Mouse (Mus musculus): ENCODE results near the gene Olfr320.
"Not testable (repeated sequence)": the region's sequence is repeated elsewhere in the genome, so short reads cannot be mapped to it uniquely, and the experiment has no call there.

Olfr320 gene

GRCm38 (mm10) chr11:58655151-58655550, 25.7 kb upstream of the Olfr320 start:
- H3K4me1 ChIP-seq (replicated peaks; ENCODE audit: low read depth, low read length): peaks cover 3% of the 10 kb centered on the region; the same call in 1 of the 2 replicates
- 0 out of 2 replicates have a peak, but pooled peaks cover 2% of the 10 kb centered on the region for H3K27me3 ChIP-seq (ENCODE audit: insufficient read depth, low read length)
- no peaks in the 10 kb centered on the region for H3K36me3 ChIP-seq (ENCODE audit: insufficient read depth, low read length)
- H3K9me3 ChIP-seq (ENCODE audit: low read length): no peaks in the 10 kb centered on the region
- H3K4me3 ChIP-seq (replicated peaks; ENCODE audit: low read length): no peak overlapping the region
- TF ChIP-seq POU5F1 (IDR thresholded peaks at IDR 0.05; ENCODE audit: borderline replicate concordance, low read length) (no peak), CTCF (conservative IDR thresholded peaks at IDR 0.05; ENCODE audit: low read length) (no peak), NANOG (IDR thresholded peaks at IDR 0.05; ENCODE audit: borderline replicate concordance, low read length) (no peak)

- no peaks in the 10 kb centered on the region for H3K4me1 ChIP-seq (replicated peaks; ENCODE audit: low read depth, low read length)
Measured at GRCm38 (mm10) chr11:58658596-58658995, 22.3 kb upstream of the Olfr320 start, which contains the start of gene Olfr322. Gene Olfr322 (plus strand): TSS chr11:58658782.

GRCm38 (mm10) chr11:58669252-58669651, 11.6 kb upstream of the Olfr320 start:
- no peak; the same call in 1 of the 2 replicates for TF ChIP-seq CTCF (conservative IDR thresholded peaks at IDR 0.05; ENCODE audit: low read length)
- no peak for TF ChIP-seq POU5F1 (IDR thresholded peaks at IDR 0.05; ENCODE audit: borderline replicate concordance, low read length)
- TF ChIP-seq NANOG (IDR thresholded peaks at IDR 0.05; ENCODE audit: borderline replicate concordance, low read length): no peak
- H3K36me3 ChIP-seq (ENCODE audit: insufficient read depth, low read length): no peaks in the 10 kb centered on the region
- H3K4me3 ChIP-seq (replicated peaks; ENCODE audit: low read length): no peak overlapping the region
- no peaks in the 10 kb centered on the region; the same call in 1 of the 2 replicates for H3K4me1 ChIP-seq (replicated peaks; ENCODE audit: low read depth, low read length)
- H3K9me3 ChIP-seq (ENCODE audit: low read length): no peaks in the 10 kb centered on the region
- no peaks in the 10 kb centered on the region for H3K27me3 ChIP-seq (ENCODE audit: insufficient read depth, low read length)

More at GRCm38 (mm10) chr11:58658596-58658995, 22.3 kb upstream of the Olfr320 start, which contains the start of gene Olfr322:
- TF ChIP-seq POU5F1 (IDR thresholded peaks at IDR 0.05; ENCODE audit: borderline replicate concordance, low read length): no peak
- no peak for TF ChIP-seq NANOG (IDR thresholded peaks at IDR 0.05; ENCODE audit: borderline replicate concordance, low read length)
- no peak for TF ChIP-seq CTCF (conservative IDR thresholded peaks at IDR 0.05; ENCODE audit: low read length)
- Histone ChIP-seq H3K4me3 (replicated peaks; ENCODE audit: low read length) (no peak within 1 kb of the TSS), H3K9me3 (ENCODE audit: low read length) (no peaks in the 10 kb centered on the region), H3K27me3 (ENCODE audit: insufficient read depth, low read length) (no peaks in the 10 kb centered on the region), H3K36me3 (ENCODE audit: insufficient read depth, low read length) (no peaks in the 10 kb centered on the region)

GRCm38 (mm10) chr11:58671825-58672224, 9.1 kb upstream of the Olfr320 start:
- no peaks in the 10 kb centered on the region for H3K27me3 ChIP-seq (ENCODE audit: insufficient read depth, low read length)
- no peaks in the 10 kb centered on the region; the same call in 1 of the 2 replicates for H3K4me1 ChIP-seq (replicated peaks; ENCODE audit: low read depth, low read length)
- no peaks in the 10 kb centered on the region for H3K36me3 ChIP-seq (ENCODE audit: insufficient read depth, low read length)
- TF ChIP-seq CTCF (conservative IDR thresholded peaks at IDR 0.05; ENCODE audit: low read length) (peak; percentile 25; the same call in 1 of the 2 replicates), NANOG (IDR thresholded peaks at IDR 0.05; ENCODE audit: borderline replicate concordance, low read length) (no peak)
- H3K9me3 ChIP-seq (ENCODE audit: low read length): no peaks in the 10 kb centered on the region
- no peak overlapping the region for H3K4me3 ChIP-seq (replicated peaks; ENCODE audit: low read length)

GRCm38 (mm10) chr11:58698862-58699261, 18.0 kb downstream of the Olfr320 start, which contains the start of gene Olfr319:
Gene Olfr319 (plus strand): TSS chr11:58699162.
- TF ChIP-seq POU5F1 (IDR thresholded peaks at IDR 0.05; ENCODE audit: borderline replicate concordance, low read length) (no peak), CTCF (conservative IDR thresholded peaks at IDR 0.05; ENCODE audit: low read length) (no peak), NANOG (IDR thresholded peaks at IDR 0.05; ENCODE audit: borderline replicate concordance, low read length) (no peak)
- Histone ChIP-seq H3K9me3 (ENCODE audit: low read length) (peaks cover 32% of the 10 kb centered on the region), H3K4me3 (replicated peaks; ENCODE audit: low read length) (no peak within 1 kb of the TSS), H3K4me1 (replicated peaks; ENCODE audit: low read depth, low read length) (no peaks in the 10 kb centered on the region), H3K36me3 (ENCODE audit: insufficient read depth, low read length) (no peaks in the 10 kb centered on the region), H3K27me3 (ENCODE audit: insufficient read depth, low read length) (no peaks in the 10 kb centered on the region)

- H3K9me3 ChIP-seq (ENCODE audit: low read length): no peaks in the 10 kb centered on the region
- H3K4me3 ChIP-seq (replicated peaks; ENCODE audit: low read length): no peak overlapping the region
- H3K36me3 ChIP-seq (ENCODE audit: insufficient read depth, low read length): no peaks in the 10 kb centered on the region
- H3K4me1 ChIP-seq (replicated peaks; ENCODE audit: low read depth, low read length): no peaks in the 10 kb centered on the region
- H3K27me3 ChIP-seq (ENCODE audit: insufficient read depth, low read length): no peaks in the 10 kb centered on the region
- TF ChIP-seq CTCF (conservative IDR thresholded peaks at IDR 0.05; ENCODE audit: low read length): no peak
- TF ChIP-seq NANOG (IDR thresholded peaks at IDR 0.05; ENCODE audit: borderline replicate concordance, low read length): no peak
- TF ChIP-seq POU5F1 (IDR thresholded peaks at IDR 0.05; ENCODE audit: borderline replicate concordance, low read length): no peak
Measured at GRCm38 (mm10) chr11:58709086-58709485, 28.2 kb downstream of the Olfr320 start.

GRCm38 (mm10) chr11:58717723-58718122, 36.8 kb downstream of the Olfr320 start:
- H3K4me3 ChIP-seq (replicated peaks; ENCODE audit: low read length); H3K36me3 ChIP-seq (ENCODE audit: insufficient read depth, low read length); H3K27me3 ChIP-seq (ENCODE audit: insufficient read depth, low read length); H3K4me1 ChIP-seq (replicated peaks; ENCODE audit: low read depth, low read length): not testable (repeated sequence)
- peaks cover 17% of the 10 kb centered on the region for H3K9me3 ChIP-seq (ENCODE audit: low read length)

GRCm38 (mm10) chr11:58719701-58720100, 38.8 kb downstream of the Olfr320 start:
- TF ChIP-seq CTCF (conservative IDR thresholded peaks at IDR 0.05; ENCODE audit: low read length) (no peak), POU5F1 (IDR thresholded peaks at IDR 0.05; ENCODE audit: borderline replicate concordance, low read length) (no peak), NANOG (IDR thresholded peaks at IDR 0.05; ENCODE audit: borderline replicate concordance, low read length) (no peak)
- Histone ChIP-seq H3K27me3 (ENCODE audit: insufficient read depth, low read length) (no peaks in the 10 kb centered on the region), H3K36me3 (ENCODE audit: insufficient read depth, low read length) (no peaks in the 10 kb centered on the region), H3K4me3 (replicated peaks; ENCODE audit: low read length) (no peak overlapping the region), H3K9me3 (ENCODE audit: low read length) (peaks cover 17% of the 10 kb centered on the region), H3K4me1 (replicated peaks; ENCODE audit: low read depth, low read length) (no peaks in the 10 kb centered on the region)

GRCm38 (mm10) chr11:58723914-58724313, 43.0 kb downstream of the Olfr320 start, which contains the start of gene Olfr318:
Gene Olfr318 (minus strand): TSS chr11:58724014.
- Histone ChIP-seq H3K9me3 (ENCODE audit: low read length) (no peaks in the 10 kb centered on the region), H3K4me3 (replicated peaks; ENCODE audit: low read length) (no peak within 1 kb of the TSS), H3K27me3 (ENCODE audit: insufficient read depth, low read length) (no peaks in the 10 kb centered on the region), H3K36me3 (ENCODE audit: insufficient read depth, low read length) (no peaks in the 10 kb centered on the region), H3K4me1 (replicated peaks; ENCODE audit: low read depth, low read length) (no peaks in the 10 kb centered on the region)
- TF ChIP-seq POU5F1 (IDR thresholded peaks at IDR 0.05; ENCODE audit: borderline replicate concordance, low read length): no peak
- TF ChIP-seq NANOG (IDR thresholded peaks at IDR 0.05; ENCODE audit: borderline replicate concordance, low read length): no peak
- no peak for TF ChIP-seq CTCF (conservative IDR thresholded peaks at IDR 0.05; ENCODE audit: low read length)

GRCm38 (mm10) chr11:58727896-58728650, 47.2 kb downstream of the Olfr320 start:
- H3K9me3 ChIP-seq (ENCODE audit: low read length); H3K36me3 ChIP-seq (ENCODE audit: insufficient read depth, low read length); H3K27me3 ChIP-seq (ENCODE audit: insufficient read depth, low read length); H3K4me1 ChIP-seq (replicated peaks; ENCODE audit: low read depth, low read length); H3K4me3 ChIP-seq (replicated peaks; ENCODE audit: low read length): not testable (repeated sequence)
